Mouse (Mus musculus) forebrain, embryonic 14.5 days (tissue): ENCODE measurements around the gene S100a5. TPM values are rescaled to one million over a fixed set of nuclear protein-coding genes. Genes with fewer than 3 reads are reported as not detected.

Experiments
- ATAC-seq: fragments of 200-750 bp; cut with Nextera tagmentation; 2 replicates; pipeline ENCODE4 v1.8.0; 2017; ENCODE audit warnings: mild to moderate bottlenecking, moderate library complexity
- DNase-seq: peaks from one replicate; pipeline ENCODE4 v3.0.0-alpha.2; 2015; ENCODE audit warnings: low spot score
- H3K27ac ChIP-seq: fragments of 300-500 bp; sonication (generic); 2 replicates; pipeline ENCODE4 v1.5.1; 2014; ENCODE audit warnings: low read depth, mild to moderate bottlenecking, control low read depth, low read length, moderate library complexity
- H3K27me3 ChIP-seq: fragments of 300-500 bp; sonication (generic); replicated peaks from 2 replicates; pipeline ENCODE4 v1.6.1; 2014; ENCODE audit warnings: low read length, control low read depth, mixed read lengths; ENCODE audit not compliant: control insufficient read depth, insufficient read depth
- H3K36me3 ChIP-seq: fragments of 300-500 bp; sonication (generic); 2 replicates; pipeline ENCODE4 v1.6.1; 2014; ENCODE audit warnings: low read length, control low read depth; ENCODE audit not compliant: control insufficient read depth, insufficient read depth
- H3K4me1 ChIP-seq: fragments of 300-500 bp; sonication (generic); 2 replicates; pipeline ENCODE4 v1.6.1; 2014; ENCODE audit warnings: antibody characterized with exemption, low read length, control low read depth; ENCODE audit not compliant: control insufficient read depth, insufficient read depth
- H3K4me2 ChIP-seq: fragments of 300-500 bp; sonication (generic); 2 replicates; pipeline ENCODE4 v1.6.1; 2014; ENCODE audit warnings: mild to moderate bottlenecking, control low read depth, low read length
- H3K4me3 ChIP-seq: fragments of 300-500 bp; sonication (generic); 2 replicates; pipeline ENCODE4 v1.5.1; 2014; ENCODE audit warnings: low read depth, low read length, control low read depth
- H3K9ac ChIP-seq: fragments of 300-500 bp; sonication (generic); 2 replicates; pipeline ENCODE4 v1.6.1; 2014; ENCODE audit warnings: mild to moderate bottlenecking, low read length, control low read depth, moderate library complexity
- H3K9me3 ChIP-seq: fragments of 300-500 bp; sonication (generic); replicated peaks from 2 replicates; pipeline ENCODE4 v1.6.1; 2016; ENCODE audit warnings: low read length, control low read depth, mixed read lengths; ENCODE audit not compliant: control insufficient read depth
- WGBS: fragments of 180-500 bp; shearing (Covaris S2); extraction: QIAGEN DNeasy Blood & Tissue Kit; methylation state at CpG from one replicate; pipeline ENCODE4 v1.1.7; 2014; 5-methylcytosine and 5-hydroxymethylcytosine counted together
- polyA plus RNA-seq: library from polyadenylated mRNA; unstranded; fragments of >200 nt; fragmentation: Nextera tagmentation; extraction: Ambion mirVana; gene quantifications from 2 replicates; pipeline ENCODE4 v1.2.1, GENCODE M21; 2014

The S100a5 gene
- not detected in 2 replicates for polyA plus RNA-seq

DNA sequence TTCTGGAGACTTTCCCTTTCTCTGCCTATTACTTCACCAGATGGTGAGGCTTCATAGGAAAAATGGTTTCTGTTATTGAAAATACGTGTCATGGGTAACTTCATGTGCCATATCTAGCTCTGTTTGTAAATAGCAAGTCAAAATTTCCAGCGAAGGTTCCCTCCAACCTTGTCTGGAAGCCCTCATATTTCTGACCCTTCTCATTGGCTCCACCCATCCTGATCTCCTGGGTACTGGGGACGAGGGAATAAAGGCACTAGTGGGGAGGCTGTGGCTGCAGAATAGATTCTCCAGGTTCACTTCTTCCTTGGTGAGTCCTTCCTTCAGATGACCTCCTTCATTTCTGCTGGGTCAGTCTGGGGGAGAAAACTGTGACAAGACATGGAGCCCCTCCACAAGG, at the start of gene S100a5:
Gene S100a5, plus strand, starts transcription at position 301 of the 400 bp plus-strand sequence.
- Histone ChIP-seq H3K36me3 (no peaks in the 10 kb centered on the region), H3K9me3 (no peaks in the 10 kb centered on the region), H3K27me3 (no peaks in the 10 kb centered on the region), H3K4me1 (peaks cover 13% of the 10 kb centered on the region), H3K4me2 (no peak within 1 kb of the TSS), H3K9ac (no peak within 1 kb of the TSS), H3K27ac (no peak within 1 kb of the TSS), H3K4me3 (no peak within 1 kb of the TSS)
- no peak for DNase-seq
- 61% methylated on average over 3 of the region's 3 CpGs for whole genome bisulfite sequencing
- no peak for ATAC-seq

DNA sequence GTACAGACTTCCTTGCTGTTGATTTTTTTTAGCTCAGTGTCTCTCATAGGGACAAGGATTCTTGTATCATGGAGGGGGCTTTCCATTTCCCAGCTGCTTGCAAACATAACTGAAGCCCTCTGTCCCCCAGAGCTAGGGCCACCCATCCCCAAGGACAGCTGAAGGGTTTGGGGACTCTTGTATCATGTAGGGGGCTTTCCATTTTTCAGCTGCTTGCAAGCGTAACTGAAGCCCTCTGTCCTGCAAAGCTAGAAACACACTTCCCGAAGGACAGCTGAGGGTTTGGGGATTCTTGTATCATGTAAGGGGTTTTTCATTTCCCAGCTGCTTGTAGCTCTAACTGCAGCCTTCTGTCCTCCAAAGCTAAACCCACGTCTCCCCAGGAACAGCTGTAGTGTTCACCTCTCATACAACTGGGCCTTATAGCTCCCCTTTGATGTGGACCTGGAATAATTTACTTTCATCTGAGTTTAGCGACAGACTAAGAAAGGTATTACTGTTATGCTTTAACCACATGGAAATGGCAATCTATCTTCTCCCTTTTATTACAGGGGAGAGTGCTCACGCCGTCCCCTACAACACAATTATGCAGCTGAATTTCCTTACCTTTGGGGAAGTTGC, 48.2 kb upstream of the S100a5 start, which contains the start of gene S100a3:
Gene S100a3, plus strand, starts transcription at position 571 of the 621 bp plus-strand sequence.
- 90% methylated on average over 6 of the region's 6 CpGs for WGBS
- no peaks in the 10 kb centered on the region for H3K27me3 ChIP-seq

DNA sequence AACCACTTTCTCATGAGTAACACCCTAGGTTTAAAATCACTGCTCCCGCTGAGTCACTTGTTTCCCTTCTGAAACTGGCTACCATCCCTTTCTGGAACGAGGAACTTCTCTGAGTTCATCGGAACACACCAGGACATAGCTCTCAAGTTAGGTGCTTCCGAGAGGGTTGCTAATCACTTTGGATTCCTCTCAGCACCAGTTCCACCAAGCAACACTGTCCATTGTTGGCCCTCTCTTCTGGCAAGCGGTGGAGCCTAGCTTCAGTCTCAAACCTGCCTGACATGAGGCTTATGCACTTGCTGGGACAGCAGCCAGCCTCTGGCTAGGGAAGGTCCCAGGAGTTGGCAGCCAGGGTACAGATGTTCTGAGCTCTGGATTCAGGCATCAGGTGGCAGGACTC, 33.6 kb upstream of the S100a5 start:
- Histone ChIP-seq H3K9me3 (no peaks in the 10 kb centered on the region), H3K4me2 (no peak overlapping the region)

More for the DNA sequence above, 48.2 kb upstream of the S100a5 start, which contains the start of gene S100a3:
- DNase-seq (no peak), ATAC-seq (no peak)
- H3K4me1 ChIP-seq: no peaks in the 10 kb centered on the region; the same call in 1 of the 2 replicates
- no peak within 1 kb of the TSS for H3K9ac ChIP-seq
- no peak within 1 kb of the TSS for H3K27ac ChIP-seq
- H3K36me3 ChIP-seq: no peaks in the 10 kb centered on the region
- H3K9me3 ChIP-seq: no peaks in the 10 kb centered on the region
- no peak within 1 kb of the TSS for H3K4me3 ChIP-seq
- H3K4me2 ChIP-seq: no peak within 1 kb of the TSS

DNA sequence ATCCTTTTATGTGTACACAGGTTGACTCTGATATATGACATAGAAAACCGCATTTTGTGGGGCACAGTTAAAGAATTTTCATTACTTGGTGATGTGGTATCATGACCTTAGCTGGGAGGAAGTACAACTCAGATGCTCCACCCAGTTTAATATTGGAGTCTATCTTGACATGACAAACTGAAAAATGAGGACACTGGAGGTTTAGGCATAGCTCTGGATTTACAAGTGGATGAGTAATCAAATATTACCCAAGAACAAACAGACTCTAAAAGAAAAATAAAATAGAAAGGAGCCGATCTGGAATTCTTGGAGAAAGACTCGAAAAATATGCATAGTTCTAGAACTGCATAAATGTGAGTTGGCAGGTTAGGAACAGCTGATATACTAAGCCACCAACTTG, 33.0 kb upstream of the S100a5 start:
- Histone ChIP-seq H3K4me2 (no peak overlapping the region), H3K27me3 (no peaks in the 10 kb centered on the region), H3K4me1 (no peaks in the 10 kb centered on the region), H3K4me3 (no peak overlapping the region), H3K9ac (no peak overlapping the region), H3K9me3 (no peaks in the 10 kb centered on the region), H3K27ac (no peak overlapping the region), H3K36me3 (no peaks in the 10 kb centered on the region)
- DNase-seq (no peak), ATAC-seq (no peak)
- 88% methylated on average over 3 of the region's 3 CpGs for WGBS

More for the DNA sequence above, 33.6 kb upstream of the S100a5 start:
- Histone ChIP-seq H3K27ac (no peak overlapping the region), H3K9ac (no peak overlapping the region), H3K27me3 (no peaks in the 10 kb centered on the region), H3K36me3 (no peaks in the 10 kb centered on the region), H3K4me3 (no peak overlapping the region), H3K4me1 (no peaks in the 10 kb centered on the region)
- WGBS: 82% methylated on average over 5 of the region's 5 CpGs
- ATAC-seq (no peak), DNase-seq (no peak)

DNA sequence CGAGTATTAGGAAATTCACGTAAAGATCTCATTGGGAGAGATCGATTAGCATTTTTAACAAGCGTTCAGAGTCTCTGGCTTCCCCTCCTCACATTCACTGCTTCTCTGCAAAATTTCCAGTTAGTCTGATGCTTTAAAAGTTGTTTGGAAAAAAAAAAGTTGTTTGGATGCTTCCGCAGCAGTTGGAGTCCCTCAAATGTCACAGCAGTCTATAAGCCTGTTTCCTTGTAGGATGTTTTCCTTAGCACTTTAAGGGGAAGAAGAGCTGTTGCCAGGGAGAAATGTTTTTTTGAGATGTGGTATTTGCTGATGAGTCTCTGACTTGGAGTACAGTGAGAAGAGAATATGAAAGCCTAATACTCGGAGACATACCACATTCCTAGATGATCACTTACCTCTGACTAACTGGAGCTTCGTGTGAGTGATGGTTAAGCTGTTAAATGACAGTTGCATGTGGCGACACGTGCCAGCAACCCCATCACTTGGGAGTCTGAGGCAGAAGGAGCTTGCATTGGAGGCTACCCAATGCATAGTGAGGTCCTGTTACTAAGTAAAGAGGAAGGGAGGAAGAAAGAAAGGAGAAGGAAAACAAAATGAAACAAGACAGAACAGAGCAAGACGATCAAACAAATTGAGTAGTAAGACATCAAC, 31.8 kb upstream of the S100a5 start:
- Histone ChIP-seq H3K4me2 (no peak overlapping the region), H3K9ac (no peak overlapping the region), H3K27ac (no peak overlapping the region), H3K36me3 (no peaks in the 10 kb centered on the region), H3K9me3 (no peaks in the 10 kb centered on the region), H3K27me3 (no peaks in the 10 kb centered on the region), H3K4me3 (no peak overlapping the region), H3K4me1 (no peaks in the 10 kb centered on the region)
- ATAC-seq (no peak), DNase-seq (no peak)
- WGBS: 75% methylated on average over 10 of the region's 10 CpGs

DNA sequence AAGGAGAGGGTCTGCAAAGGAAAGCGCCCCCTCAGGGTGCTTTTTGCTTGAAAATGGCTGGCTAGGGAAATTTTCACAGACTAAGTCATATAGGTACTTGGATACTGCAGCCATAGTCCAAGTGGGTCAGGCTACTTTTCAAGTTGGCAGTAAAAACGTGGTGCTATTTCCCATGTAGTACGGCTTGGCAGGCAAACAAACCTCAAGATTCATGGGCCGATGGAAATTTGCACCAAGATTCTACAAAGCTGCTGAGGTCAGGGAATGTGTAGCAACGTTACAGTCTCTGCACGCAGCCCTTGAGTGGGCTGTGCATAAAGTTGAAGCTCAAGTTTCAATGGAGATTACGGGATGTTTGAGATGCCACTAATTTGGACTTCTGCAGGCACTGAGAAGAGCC, 28.9 kb upstream of the S100a5 start:
- Histone ChIP-seq H3K4me3 (no peak overlapping the region), H3K27me3 (no peaks in the 10 kb centered on the region), H3K4me1 (no peaks in the 10 kb centered on the region), H3K4me2 (no peak overlapping the region), H3K9me3 (no peaks in the 10 kb centered on the region), H3K36me3 (no peaks in the 10 kb centered on the region), H3K9ac (no peak overlapping the region), H3K27ac (no peak overlapping the region)
- 85% methylated on average over 7 of the region's 7 CpGs for WGBS
- no peak for ATAC-seq
- DNase-seq: no peak

DNA sequence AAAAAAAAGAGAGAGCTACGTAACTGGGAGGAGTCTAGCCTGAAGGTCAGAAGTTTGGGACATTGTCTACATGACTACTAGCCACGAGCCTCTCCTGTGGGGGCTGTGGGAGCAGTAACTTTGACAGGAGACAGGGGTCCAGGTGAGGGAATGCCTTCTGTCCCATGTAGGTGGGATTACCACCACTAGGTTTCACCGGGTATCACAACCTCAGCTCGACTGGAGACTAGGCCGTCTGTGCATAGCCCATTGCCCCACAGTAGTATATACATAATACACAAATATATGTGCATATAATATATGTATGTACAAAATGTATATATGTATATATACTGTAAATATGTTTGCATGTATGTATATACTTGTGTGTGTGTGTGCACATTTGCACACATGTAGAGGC, 27.2 kb upstream of the S100a5 start:
- Histone ChIP-seq H3K27me3 (no peaks in the 10 kb centered on the region), H3K27ac (no peak overlapping the region), H3K4me2 (no peak overlapping the region), H3K4me3 (no peak overlapping the region), H3K9ac (no peak overlapping the region), H3K36me3 (no peaks in the 10 kb centered on the region), H3K4me1 (no peaks in the 10 kb centered on the region), H3K9me3 (no peaks in the 10 kb centered on the region)
- ATAC-seq (no peak), DNase-seq (no peak)
- 93% methylated on average over 5 of the region's 5 CpGs for WGBS

DNA sequence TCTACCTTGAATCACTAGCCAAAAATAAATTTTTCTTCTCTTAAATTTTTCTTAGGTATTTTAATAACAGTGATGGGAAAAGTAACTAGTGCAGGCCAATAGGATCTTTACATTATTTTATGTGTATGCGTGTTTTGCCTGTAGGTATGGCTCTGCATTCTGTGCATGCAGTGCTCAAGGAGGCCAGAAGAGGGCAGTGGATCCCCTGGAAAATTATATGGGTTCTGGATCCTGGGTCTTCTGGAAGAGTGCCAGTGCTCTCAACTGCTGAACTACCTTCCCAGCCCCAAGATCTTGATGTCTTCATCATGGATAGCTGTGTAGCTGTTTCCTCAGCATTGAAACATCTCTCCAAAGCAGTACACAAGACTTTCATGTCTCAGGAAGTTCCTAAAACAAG, 26.2 kb upstream of the S100a5 start:
- Histone ChIP-seq H3K27ac (no peak overlapping the region), H3K4me3 (no peak overlapping the region), H3K27me3 (no peaks in the 10 kb centered on the region), H3K4me2 (no peak overlapping the region), H3K36me3 (no peaks in the 10 kb centered on the region), H3K9me3 (no peaks in the 10 kb centered on the region), H3K4me1 (no peaks in the 10 kb centered on the region), H3K9ac (no peak overlapping the region)
- 95% methylated on average over 1 of the region's 1 CpGs for WGBS
- DNase-seq: no peak
- no peak for ATAC-seq

DNA sequence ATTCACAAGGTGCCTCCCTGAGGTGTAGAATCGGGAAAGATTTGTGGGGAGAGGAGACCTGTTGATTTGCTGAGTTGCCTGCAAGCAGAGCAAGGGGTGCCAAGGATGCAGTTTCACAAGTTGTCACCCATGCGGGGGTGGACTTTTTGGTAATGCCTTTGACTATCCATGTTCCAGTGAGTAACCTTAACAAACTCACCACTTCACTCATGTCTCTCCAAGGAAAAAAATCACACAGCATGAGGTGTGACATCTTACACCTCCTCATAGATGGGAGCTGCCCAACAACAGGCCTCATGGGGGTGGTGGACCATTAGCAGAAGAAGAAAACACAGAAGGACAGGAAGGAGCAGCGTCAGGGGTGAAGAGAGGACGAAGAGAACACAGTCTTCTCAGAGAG, 25.8 kb upstream of the S100a5 start:
- Histone ChIP-seq H3K36me3 (no peaks in the 10 kb centered on the region), H3K4me2 (no peak overlapping the region), H3K9me3 (no peaks in the 10 kb centered on the region), H3K4me3 (no peak overlapping the region), H3K27me3 (no peaks in the 10 kb centered on the region), H3K27ac (no peak overlapping the region), H3K9ac (no peak overlapping the region), H3K4me1 (no peaks in the 10 kb centered on the region)
- ATAC-seq (no peak), DNase-seq (no peak)
- 94% methylated on average over 4 of the region's 4 CpGs for WGBS
